Mouse (Mus musculus) intestine, embryonic 15.5 days (tissue): ENCODE results near the gene Mymx. TPM values are rescaled to one million over a fixed set of nuclear protein-coding genes. Genes with fewer than 3 reads are reported as not detected.

ENCODE experiments used
- ATAC-seq: fragments of 200-750 bp; cut with Nextera tagmentation; 2 replicates; pipeline ENCODE4 v1.8.0; 2017; ENCODE audit warnings: moderate TSS enrichment, moderate library complexity
- H3K27ac ChIP-seq: fragments of 300-500 bp; sonication (generic); 2 replicates; pipeline ENCODE4 v1.5.1; 2015; ENCODE audit warnings: mild to moderate bottlenecking, inconsistent platforms
- H3K27me3 ChIP-seq: fragments of 300-500 bp; sonication (generic); replicated peaks from 2 replicates; pipeline ENCODE4 v1.6.1; 2015; ENCODE audit warnings: inconsistent platforms
- H3K36me3 ChIP-seq: fragments of 300-500 bp; sonication (generic); 2 replicates; pipeline ENCODE4 v1.6.1; 2015; ENCODE audit warnings: inconsistent platforms
- H3K4me1 ChIP-seq: fragments of 300-500 bp; sonication (generic); replicated peaks from 2 replicates; pipeline ENCODE4 v1.6.1; 2015; ENCODE audit warnings: inconsistent platforms
- H3K4me2 ChIP-seq: fragments of 300-500 bp; sonication (generic); replicated peaks from 2 replicates; pipeline ENCODE4 v1.6.1; 2015; ENCODE audit warnings: mild to moderate bottlenecking, inconsistent platforms
- H3K4me3 ChIP-seq: fragments of 300-500 bp; sonication (generic); replicated peaks from 2 replicates; pipeline ENCODE4 v1.5.1; 2015; ENCODE audit warnings: inconsistent platforms
- H3K9ac ChIP-seq: fragments of 300-500 bp; sonication (generic); 2 replicates; pipeline ENCODE4 v1.6.1; 2015; ENCODE audit warnings: inconsistent platforms
- H3K9me3 ChIP-seq: fragments of 300-500 bp; sonication (generic); 2 replicates; pipeline ENCODE4 v1.6.1; 2016; ENCODE audit warnings: inconsistent platforms
- WGBS: fragments of 180-500 bp; shearing (Covaris S2); methylation state at CpG from one replicate; pipeline ENCODE4 v1.1.7; 2015; 5-methylcytosine and 5-hydroxymethylcytosine counted together
- polyA plus RNA-seq: library from polyadenylated mRNA; unstranded; fragments of >200 nt; fragmentation: Nextera tagmentation; extraction: Ambion mirVana; gene quantifications from 2 replicates; pipeline ENCODE4 v1.2.1, GENCODE M21; 2015

Gene Mymx
- polyA plus RNA-seq, 1 experiment from 2014 or later: 0.43 TPM

- H3K9ac ChIP-seq: no peak overlapping the region
- no peak overlapping the region for H3K4me2 ChIP-seq
- H3K27ac ChIP-seq: no peak overlapping the region
- H3K4me3 ChIP-seq: no peak overlapping the region
- H3K9me3 ChIP-seq: no peaks in the 10 kb centered on the region
- H3K27me3 ChIP-seq: no peaks in the 10 kb centered on the region
- H3K4me1 ChIP-seq: peaks cover 25% of the 10 kb centered on the region
- H3K36me3 ChIP-seq: peaks cover 18% of the 10 kb centered on the region
- 70% methylated on average over 12 of the region's 12 CpGs for WGBS
- no peak for ATAC-seq
These were observed 38.7 kb downstream of the Mymx start for GRCm38 (mm10) chr17:45563216-45563615.

GRCm38 (mm10) chr17:45559732-45560525, 42.0 kb downstream of the Mymx start:
- H3K9ac ChIP-seq: no peak overlapping the region
- H3K27ac ChIP-seq: no peak overlapping the region
- no peak for ATAC-seq
- H3K27me3 ChIP-seq: peaks cover 8% of the 10 kb centered on the region
- peaks cover 19% of the 10 kb centered on the region for H3K4me1 ChIP-seq
- H3K36me3 ChIP-seq: no peaks in the 10 kb centered on the region
- 88% methylated on average over 15 of the region's 15 CpGs for whole genome bisulfite sequencing
- H3K4me2 ChIP-seq: no peak overlapping the region
- no peaks in the 10 kb centered on the region for H3K9me3 ChIP-seq
- H3K4me3 ChIP-seq: no peak overlapping the region

- Histone ChIP-seq H3K9ac (no peak overlapping the region), H3K9me3 (no peaks in the 10 kb centered on the region), H3K4me2 (0 out of 2 replicates have a peak overlapping the region, but pooled peaks have one; percentile 24), H3K4me1 (peaks cover 13% of the 10 kb centered on the region; the same call in 1 of the 2 replicates), H3K27ac (no peak overlapping the region), H3K4me3 (no peak overlapping the region), H3K27me3 (peaks cover 8% of the 10 kb centered on the region), H3K36me3 (no peaks in the 10 kb centered on the region)
- 74% methylated on average over 16 of the region's 16 CpGs for WGBS
- ATAC-seq: no peak
These were observed 43.7 kb downstream of the Mymx start for GRCm38 (mm10) chr17:45557998-45558862.

- Histone ChIP-seq H3K36me3 (no peaks in the 10 kb centered on the region), H3K9ac (peak overlapping the region; percentile 8; the same call in 1 of the 2 replicates), H3K27me3 (peaks cover 8% of the 10 kb centered on the region), H3K27ac (no peak overlapping the region), H3K4me2 (peak overlapping the region; percentile 86; the same call in 1 of the 2 replicates), H3K4me1 (peaks cover 13% of the 10 kb centered on the region; the same call in 1 of the 2 replicates), H3K9me3 (no peaks in the 10 kb centered on the region), H3K4me3 (0 out of 2 replicates have a peak overlapping the region, but pooled peaks have one; percentile 4)
- ATAC-seq: no peak
- WGBS: 65% methylated on average over 7 of the region's 7 CpGs
These were observed 44.6 kb downstream of the Mymx start for GRCm38 (mm10) chr17:45557246-45557824.

- peak overlapping the region; percentile 86 for H3K4me2 ChIP-seq
- no peak for ATAC-seq
- H3K27me3 ChIP-seq: peaks cover 8% of the 10 kb centered on the region
- peak overlapping the region; percentile 68 for H3K4me3 ChIP-seq
- no peaks in the 10 kb centered on the region for H3K36me3 ChIP-seq
- no peak overlapping the region for H3K27ac ChIP-seq
- H3K9me3 ChIP-seq: no peaks in the 10 kb centered on the region
- 62% methylated on average over 3 of the region's 3 CpGs for WGBS
- H3K4me1 ChIP-seq: peaks cover 15% of the 10 kb centered on the region; the same call in 1 of the 2 replicates
- peak overlapping the region; percentile 60 for H3K9ac ChIP-seq
These were observed 45.2 kb downstream of the Mymx start for GRCm38 (mm10) chr17:45556514-45557245.

- peak overlapping the region; percentile 68 for H3K4me3 ChIP-seq
- WGBS: 3% methylated on average over 14 of the region's 14 CpGs
- no peak for ATAC-seq
These were observed 45.8 kb downstream of the Mymx start for GRCm38 (mm10) chr17:45556107-45556489.

GRCm38 (mm10) chr17:45555452-45556106, 46.3 kb downstream of the Mymx start, which contains the start of gene Nfkbie:
Gene Nfkbie (plus strand): TSS chr17:45555703.
- Histone ChIP-seq H3K36me3 (no peaks in the 10 kb centered on the region), H3K4me2 (peak within 1 kb of the TSS; percentile 86), H3K9ac (peak within 1 kb of the TSS; percentile 60), H3K27ac (0 out of 2 replicates have a peak within 1 kb of the TSS, but pooled peaks have one; percentile 23), H3K4me1 (peaks cover 15% of the 10 kb centered on the region; the same call in 1 of the 2 replicates), H3K27me3 (peaks cover 8% of the 10 kb centered on the region), H3K4me3 (peak within 1 kb of the TSS; percentile 68), H3K9me3 (no peaks in the 10 kb centered on the region)
- WGBS: under 1% methylated on average over 45 of the region's 45 CpGs
- ATAC-seq: peak; percentile 92

More at GRCm38 (mm10) chr17:45556107-45556489, 45.8 kb downstream of the Mymx start:
- H3K4me2 ChIP-seq: peak overlapping the region; percentile 86
- peaks cover 15% of the 10 kb centered on the region; the same call in 1 of the 2 replicates for H3K4me1 ChIP-seq
- H3K9me3 ChIP-seq: no peaks in the 10 kb centered on the region
- no peak overlapping the region for H3K27ac ChIP-seq
- H3K9ac ChIP-seq: peak overlapping the region; percentile 60
- H3K36me3 ChIP-seq: no peaks in the 10 kb centered on the region
- H3K27me3 ChIP-seq: peaks cover 8% of the 10 kb centered on the region

GRCm38 (mm10) chr17:45554420-45554819, 47.5 kb downstream of the Mymx start:
- Histone ChIP-seq H3K9ac (no peak overlapping the region), H3K9me3 (no peaks in the 10 kb centered on the region), H3K4me1 (peaks cover 15% of the 10 kb centered on the region; the same call in 1 of the 2 replicates), H3K36me3 (no peaks in the 10 kb centered on the region), H3K4me3 (no peak overlapping the region), H3K4me2 (no peak overlapping the region), H3K27me3 (peaks cover 8% of the 10 kb centered on the region), H3K27ac (no peak overlapping the region)
- ATAC-seq: no peak
- 32% methylated on average over 1 of the region's 1 CpGs for WGBS

GRCm38 (mm10) chr17:45553065-45553464, 48.8 kb downstream of the Mymx start:
- no peaks in the 10 kb centered on the region for H3K9me3 ChIP-seq
- no peak overlapping the region for H3K27ac ChIP-seq
- peaks cover 20% of the 10 kb centered on the region for H3K27me3 ChIP-seq
- H3K4me3 ChIP-seq: no peak overlapping the region
- WGBS: 81% methylated on average over 3 of the region's 3 CpGs
- H3K4me1 ChIP-seq: peaks cover 17% of the 10 kb centered on the region; the same call in 1 of the 2 replicates
- H3K9ac ChIP-seq: no peak overlapping the region
- ATAC-seq: no peak
- no peak overlapping the region for H3K4me2 ChIP-seq
- H3K36me3 ChIP-seq: no peaks in the 10 kb centered on the region

- Histone ChIP-seq H3K27me3 (peaks cover 28% of the 10 kb centered on the region), H3K4me1 (peaks cover 12% of the 10 kb centered on the region; the same call in 1 of the 2 replicates), H3K9me3 (no peaks in the 10 kb centered on the region), H3K4me2 (no peak overlapping the region), H3K4me3 (no peak overlapping the region), H3K36me3 (no peaks in the 10 kb centered on the region), H3K27ac (no peak overlapping the region), H3K9ac (no peak overlapping the region)
- 0 out of 2 replicates have a peak, but pooled peaks have one; percentile 40 for ATAC-seq
- WGBS: 3% methylated on average over 8 of the region's 8 CpGs
These were observed 50.0 kb downstream of the Mymx start for GRCm38 (mm10) chr17:45551816-45552451.
